Mouse (Mus musculus): ENCODE data around the gene Gtpbp8. TPM values are rescaled to one million over a fixed set of nuclear protein-coding genes. Genes with fewer than 3 reads are reported as not detected.

Gene Gtpbp8
- polyA plus RNA-seq, 1 experiment from 2014 or later, result 33.1 TPM

- ATAC-seq (ENCODE audit: low FRiP score), result peak; percentile 97
- no peaks in the 10 kb centered on the region for H3K27me3 ChIP-seq
- H3K4me3 ChIP-seq (replicated peaks), result peak within 1 kb of the TSS; percentile 78
- H3K27ac ChIP-seq, result peak within 1 kb of the TSS; percentile 86
- H3K9me3 ChIP-seq, result no peaks in the 10 kb centered on the region
- H3K36me3 ChIP-seq (replicated peaks), result peaks cover 20% of the 10 kb centered on the region
- WGBS, result under 1% methylated on average over 64 of the region's 64 CpGs
- H3K4me2 ChIP-seq, result peak within 1 kb of the TSS; percentile 83
- peak within 1 kb of the TSS; percentile 83 for H3K9ac ChIP-seq
- peaks cover 24% of the 10 kb centered on the region for H3K4me1 ChIP-seq
These were observed 21.9 kb downstream of the Gtpbp8 start, which contains the start of gene Nepro for GRCm38 (mm10) chr16:44724083-44724787. Gene Nepro, plus strand, starts transcription at chr16:44724301.

DNA sequence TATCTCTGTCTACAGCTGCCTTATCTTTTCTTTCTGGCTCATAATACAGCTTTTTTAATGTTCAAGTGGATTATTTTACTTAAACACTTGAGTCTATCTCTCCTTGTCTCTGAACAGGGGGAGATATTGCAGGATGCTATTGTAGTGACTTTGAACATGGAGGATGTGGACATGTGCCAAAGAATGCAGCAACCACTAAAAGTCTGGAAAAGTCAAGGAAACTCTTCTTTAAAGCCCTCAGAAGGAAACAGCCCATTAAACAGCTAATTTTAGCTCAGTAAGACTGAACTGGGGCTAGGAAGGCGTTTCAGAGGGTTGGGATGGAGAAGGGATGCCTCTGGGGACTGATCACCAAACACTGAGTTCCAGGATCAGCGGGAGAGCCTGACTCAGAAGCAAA, 23.5 kb downstream of the Gtpbp8 start:
- no peak overlapping the region for H3K9ac ChIP-seq
- no peaks in the 10 kb centered on the region for H3K9me3 ChIP-seq
- no peak overlapping the region for H3K27ac ChIP-seq
- H3K4me2 ChIP-seq, result no peak overlapping the region
- H3K4me3 ChIP-seq (replicated peaks), result no peak overlapping the region
- no peaks in the 10 kb centered on the region for H3K27me3 ChIP-seq
- peaks cover 24% of the 10 kb centered on the region for H3K4me1 ChIP-seq
- H3K36me3 ChIP-seq (replicated peaks), result peaks cover 15% of the 10 kb centered on the region
- ATAC-seq (ENCODE audit: low FRiP score), result no peak
- WGBS, result 91% methylated on average over 2 of the region's 2 CpGs

- H3K9me3 ChIP-seq, result no peaks in the 10 kb centered on the region
- no peak overlapping the region for H3K4me3 ChIP-seq (replicated peaks)
- no peak overlapping the region for H3K27ac ChIP-seq
- no peak overlapping the region for H3K4me2 ChIP-seq
- no peak for ATAC-seq (ENCODE audit: low FRiP score)
- H3K27me3 ChIP-seq, result no peaks in the 10 kb centered on the region
- WGBS, result 70% methylated on average over 3 of the region's 3 CpGs
- peaks cover 27% of the 10 kb centered on the region for H3K4me1 ChIP-seq
- H3K36me3 ChIP-seq (replicated peaks), result peaks cover 13% of the 10 kb centered on the region
- no peak overlapping the region for H3K9ac ChIP-seq
These were observed 25.6 kb downstream of the Gtpbp8 start for GRCm38 (mm10) chr16:44720518-44720917.

GRCm38 (mm10) chr16:44719349-44719748, 26.8 kb downstream of the Gtpbp8 start:
- Histone ChIP-seq H3K36me3 (replicated peaks) (peaks cover 13% of the 10 kb centered on the region), H3K27me3 (no peaks in the 10 kb centered on the region), H3K9me3 (no peaks in the 10 kb centered on the region), H3K4me1 (peaks cover 20% of the 10 kb centered on the region), H3K27ac (no peak overlapping the region), H3K4me2 (no peak overlapping the region), H3K4me3 (replicated peaks) (no peak overlapping the region), H3K9ac (no peak overlapping the region)
- ATAC-seq (ENCODE audit: low FRiP score), result no peak
- WGBS, result 79% methylated on average over 7 of the region's 7 CpGs

DNA sequence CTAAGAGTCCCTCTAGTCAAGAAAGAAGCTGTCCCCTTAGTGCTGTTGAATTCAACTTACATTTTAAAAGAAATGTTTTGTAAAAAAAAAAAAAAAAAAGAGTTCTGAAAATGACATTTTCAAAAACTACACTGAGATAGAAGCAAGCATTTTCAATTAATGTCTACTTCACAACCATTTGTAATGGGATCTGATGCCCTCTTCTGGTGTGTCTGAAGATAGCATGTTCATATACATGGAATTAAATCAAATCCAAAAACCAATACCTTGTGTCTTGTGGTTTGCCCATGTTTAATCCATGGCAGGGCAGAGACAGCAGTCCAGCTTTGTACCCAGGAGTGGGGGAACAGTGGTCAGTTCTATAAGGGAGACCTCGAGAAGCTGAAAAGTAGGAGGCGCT, 28.3 kb downstream of the Gtpbp8 start:
- Histone ChIP-seq H3K9ac (no peak overlapping the region), H3K27ac (no peak overlapping the region), H3K4me1 (peaks cover 13% of the 10 kb centered on the region), H3K4me3 (replicated peaks) (no peak overlapping the region), H3K36me3 (replicated peaks) (peaks cover 13% of the 10 kb centered on the region), H3K9me3 (no peaks in the 10 kb centered on the region), H3K4me2 (no peak overlapping the region), H3K27me3 (no peaks in the 10 kb centered on the region)
- ATAC-seq (ENCODE audit: low FRiP score), result 0 out of 2 replicates have a peak, but pooled peaks have one; percentile 38
- 72% methylated on average over 2 of the region's 2 CpGs for WGBS

GRCm38 (mm10) chr16:44717141-44717634, 29.0 kb downstream of the Gtpbp8 start:
- Histone ChIP-seq H3K36me3 (replicated peaks) (peaks cover 13% of the 10 kb centered on the region), H3K9ac (no peak overlapping the region), H3K9me3 (no peaks in the 10 kb centered on the region), H3K4me3 (replicated peaks) (no peak overlapping the region), H3K4me2 (no peak overlapping the region), H3K4me1 (peaks cover 11% of the 10 kb centered on the region), H3K27ac (no peak overlapping the region), H3K27me3 (no peaks in the 10 kb centered on the region)
- 71% methylated on average over 2 of the region's 2 CpGs for WGBS
- peak; percentile 33; the same call in 1 of the 2 replicates for ATAC-seq (ENCODE audit: low FRiP score)

DNA sequence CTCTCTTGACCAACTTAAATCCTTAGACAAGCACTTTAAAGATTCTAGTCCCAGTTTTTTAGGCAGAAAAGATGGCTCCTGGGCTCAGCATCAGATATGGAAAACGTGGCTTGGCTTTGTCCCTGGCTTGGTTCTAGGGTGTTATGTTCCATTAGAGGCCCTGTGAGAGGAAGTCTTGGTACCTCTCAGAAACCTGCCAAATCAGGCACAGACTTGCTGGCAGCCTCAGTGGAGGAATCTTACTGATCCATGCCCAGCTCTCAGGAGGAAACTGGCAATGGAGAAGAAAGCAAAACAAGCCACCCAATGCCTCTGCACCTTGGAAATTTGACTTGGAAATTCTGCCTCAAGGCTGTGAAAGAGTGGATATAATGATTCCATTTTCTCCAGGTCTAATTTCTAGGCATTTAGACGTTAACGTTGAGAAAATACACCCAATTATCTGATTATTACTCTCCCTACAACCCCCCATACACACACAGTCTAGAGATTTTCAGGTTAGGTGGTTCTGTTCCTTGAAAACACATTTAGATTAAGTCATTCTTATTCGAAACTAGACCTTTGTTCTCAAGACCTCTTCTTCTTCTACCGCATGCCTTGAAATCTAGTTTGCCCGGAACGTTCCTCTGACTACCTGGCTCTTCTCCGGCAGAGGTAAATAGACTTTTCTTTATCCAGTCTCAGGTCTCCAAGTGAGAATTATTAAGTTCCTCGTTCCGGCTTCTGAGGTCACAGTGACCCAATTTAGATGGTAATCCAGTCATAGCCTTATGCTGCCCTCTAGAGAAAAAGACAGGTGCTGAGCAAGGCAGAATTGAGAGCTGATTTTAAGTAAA, 29.6 kb downstream of the Gtpbp8 start:
- Histone ChIP-seq H3K4me3 (replicated peaks) (no peak overlapping the region), H3K9ac (no peak overlapping the region), H3K36me3 (replicated peaks) (peaks cover 13% of the 10 kb centered on the region), H3K27me3 (no peaks in the 10 kb centered on the region), H3K27ac (peak overlapping the region; percentile 32), H3K9me3 (no peaks in the 10 kb centered on the region), H3K4me1 (peaks cover 11% of the 10 kb centered on the region), H3K4me2 (no peak overlapping the region)
- peak; percentile 69; the same call in 1 of the 2 replicates for ATAC-seq (ENCODE audit: low FRiP score)
- 28% methylated on average over 10 of the region's 10 CpGs for WGBS

GRCm38 (mm10) chr16:44703458-44703857, 42.7 kb downstream of the Gtpbp8 start:
- H3K4me1 ChIP-seq, result peaks cover 9% of the 10 kb centered on the region; the same call in 1 of the 2 replicates
- WGBS, result 55% methylated on average over 4 of the region's 4 CpGs
- no peaks in the 10 kb centered on the region for H3K36me3 ChIP-seq (replicated peaks)
- no peaks in the 10 kb centered on the region; the same call in 1 of the 2 replicates for H3K27me3 ChIP-seq
- ATAC-seq (ENCODE audit: low FRiP score), result no peak
- no peaks in the 10 kb centered on the region for H3K9me3 ChIP-seq
- no peak overlapping the region for H3K4me2 ChIP-seq
- H3K27ac ChIP-seq, result peak overlapping the region; percentile 32
- no peak overlapping the region for H3K9ac ChIP-seq
- no peak overlapping the region for H3K4me3 ChIP-seq (replicated peaks)

GRCm38 (mm10) chr16:44702272-44702671, 43.9 kb downstream of the Gtpbp8 start:
- Histone ChIP-seq H3K9me3 (no peaks in the 10 kb centered on the region), H3K9ac (no peak overlapping the region), H3K27me3 (no peaks in the 10 kb centered on the region; the same call in 1 of the 2 replicates), H3K36me3 (replicated peaks) (no peaks in the 10 kb centered on the region), H3K27ac (no peak overlapping the region), H3K4me2 (no peak overlapping the region), H3K4me3 (replicated peaks) (no peak overlapping the region), H3K4me1 (peaks cover 9% of the 10 kb centered on the region; the same call in 1 of the 2 replicates)
- no peak for ATAC-seq (ENCODE audit: low FRiP score)
- WGBS, result 72% methylated on average over 5 of the region's 5 CpGs

DNA sequence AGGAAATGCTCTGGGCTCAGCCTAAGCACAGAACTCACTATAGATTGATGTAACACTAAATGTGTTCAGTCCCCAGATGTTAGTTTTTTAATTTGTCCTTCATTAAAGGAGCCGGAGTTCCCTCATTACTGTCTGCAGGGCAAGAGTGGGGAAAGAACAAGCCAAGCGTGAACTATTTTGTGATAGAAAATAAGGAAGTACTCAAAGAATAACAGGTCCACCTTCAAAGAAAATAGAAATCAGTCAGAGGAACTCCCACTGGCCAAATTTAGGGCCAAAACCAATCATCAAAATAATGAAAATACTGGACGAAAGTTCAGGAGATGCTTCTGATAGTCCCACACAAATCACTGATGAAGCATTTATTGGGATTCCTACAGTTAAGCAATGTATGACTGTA, 45.0 kb downstream of the Gtpbp8 start:
- Histone ChIP-seq H3K27me3 (no peaks in the 10 kb centered on the region; the same call in 1 of the 2 replicates), H3K9me3 (no peaks in the 10 kb centered on the region), H3K9ac (no peak overlapping the region), H3K4me1 (peaks cover 12% of the 10 kb centered on the region), H3K36me3 (replicated peaks) (no peaks in the 10 kb centered on the region), H3K27ac (no peak overlapping the region), H3K4me3 (replicated peaks) (no peak overlapping the region), H3K4me2 (no peak overlapping the region)
- ATAC-seq (ENCODE audit: low FRiP score), result no peak
- WGBS, result 79% methylated on average over 3 of the region's 3 CpGs

DNA sequence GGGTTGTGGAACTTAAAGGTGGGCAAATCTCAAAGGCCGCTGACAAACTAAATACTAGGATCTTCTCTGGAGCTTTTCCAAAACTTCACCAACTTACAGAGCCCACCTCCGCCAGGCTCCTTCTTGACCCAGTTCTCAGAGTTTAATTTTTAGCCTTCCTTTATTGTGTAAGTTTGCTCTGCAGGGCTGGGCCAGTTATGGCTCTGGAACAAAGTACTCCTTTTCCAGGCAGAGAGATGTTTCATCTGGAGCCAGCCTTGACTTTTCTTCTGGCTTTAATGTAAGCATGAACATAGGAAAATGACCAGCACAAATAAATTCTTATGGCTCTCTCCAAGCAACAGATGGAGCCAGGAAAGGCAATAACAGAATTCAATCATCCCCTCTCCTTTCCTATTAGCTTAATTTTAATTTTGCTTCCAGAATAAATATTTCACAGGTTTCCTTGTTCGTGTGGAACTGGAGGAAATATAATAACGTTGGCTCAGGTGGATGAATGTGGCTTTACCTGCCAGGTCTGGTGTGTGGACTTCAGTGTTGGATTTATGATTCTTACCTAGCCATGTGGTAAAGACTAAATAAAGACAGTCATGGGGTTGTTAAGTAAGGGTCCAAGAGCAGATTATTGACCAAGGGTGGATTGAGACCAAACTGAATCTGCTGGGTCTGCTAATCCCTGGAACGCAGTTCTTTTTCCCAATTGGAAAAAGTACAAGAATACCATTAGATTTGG, 48.5 kb downstream of the Gtpbp8 start:
- Histone ChIP-seq H3K9ac (no peak overlapping the region), H3K4me1 (peaks cover 13% of the 10 kb centered on the region), H3K9me3 (no peaks in the 10 kb centered on the region), H3K4me3 (replicated peaks) (no peak overlapping the region), H3K36me3 (replicated peaks) (no peaks in the 10 kb centered on the region), H3K27me3 (no peaks in the 10 kb centered on the region; the same call in 1 of the 2 replicates), H3K4me2 (no peak overlapping the region), H3K27ac (no peak overlapping the region)
- 98% methylated on average over 5 of the region's 5 CpGs for WGBS
- no peak for ATAC-seq (ENCODE audit: low FRiP score)

All from forebrain, embryonic 12.5 days (tissue).